Mouse (Mus musculus) left cerebral cortex, postnatal 4 days (tissue): ENCODE measurements around the gene Gm1673. TPM values are rescaled to one million over a fixed set of nuclear protein-coding genes. Genes with fewer than 3 reads are reported as not detected.

Experiments used
- DNase-seq: peaks from one replicate; pipeline ENCODE4 v3.0.0-alpha.2; 2022
- intact Hi-C: fragments of 180-260 bp; cut with DNase I; formaldehyde crosslinking; loops from one replicate; pipeline ENCODE4 v1.15.1; 2025
- total RNA-seq, 2 experiments: library from RNA; stranded (reverse); gene quantifications; 2 replicates each; pipeline ENCODE4 v1.2.3; 2021

Gene Gm1673
- total RNA-seq, 2 experiments from 2014 or later, result 238 to 239 TPM

- intact Hi-C loops, result loop anchor here (10.0 kb wide), 1 partner anchor 168 kb away; the partner anchor contains the start of genes Haus3 and Poln
- peak; percentile 77 for DNase-seq
Measured at GRCm38 (mm10) chr5:33997051-33997741, 14.0 kb downstream of the Gm1673 start.

GRCm38 (mm10) chr5:33997829-33998504, 14.7 kb downstream of the Gm1673 start:
- DNase-seq, result no peak
- intact Hi-C loops, result loop anchor here (10.0 kb wide), 1 partner anchor 167 kb away; the partner anchor contains the start of genes Haus3 and Poln

DNA sequence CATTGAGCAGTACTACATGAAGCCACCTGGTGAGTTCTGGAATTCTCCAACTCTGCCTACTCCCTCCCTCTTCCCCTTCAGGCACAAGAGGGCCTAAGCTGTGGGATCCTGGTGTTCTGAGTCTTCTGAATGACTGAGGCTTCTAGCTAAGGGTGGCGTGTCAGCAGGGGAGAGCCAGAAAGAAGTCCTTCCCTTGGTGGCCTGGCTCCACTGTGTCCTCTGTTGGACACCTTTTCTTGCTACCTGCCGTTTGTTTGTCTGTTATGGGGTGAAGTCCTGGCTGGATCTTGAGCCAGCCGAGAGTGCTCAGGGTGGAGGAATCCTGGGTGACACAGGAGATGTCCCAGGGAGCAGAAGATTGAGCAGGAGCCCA, 15.3 kb downstream of the Gm1673 start:
- intact Hi-C loops, result loop anchor here (10.0 kb wide), 1 partner anchor 166 kb away; the partner anchor contains the start of genes Haus3 and Poln

DNA sequence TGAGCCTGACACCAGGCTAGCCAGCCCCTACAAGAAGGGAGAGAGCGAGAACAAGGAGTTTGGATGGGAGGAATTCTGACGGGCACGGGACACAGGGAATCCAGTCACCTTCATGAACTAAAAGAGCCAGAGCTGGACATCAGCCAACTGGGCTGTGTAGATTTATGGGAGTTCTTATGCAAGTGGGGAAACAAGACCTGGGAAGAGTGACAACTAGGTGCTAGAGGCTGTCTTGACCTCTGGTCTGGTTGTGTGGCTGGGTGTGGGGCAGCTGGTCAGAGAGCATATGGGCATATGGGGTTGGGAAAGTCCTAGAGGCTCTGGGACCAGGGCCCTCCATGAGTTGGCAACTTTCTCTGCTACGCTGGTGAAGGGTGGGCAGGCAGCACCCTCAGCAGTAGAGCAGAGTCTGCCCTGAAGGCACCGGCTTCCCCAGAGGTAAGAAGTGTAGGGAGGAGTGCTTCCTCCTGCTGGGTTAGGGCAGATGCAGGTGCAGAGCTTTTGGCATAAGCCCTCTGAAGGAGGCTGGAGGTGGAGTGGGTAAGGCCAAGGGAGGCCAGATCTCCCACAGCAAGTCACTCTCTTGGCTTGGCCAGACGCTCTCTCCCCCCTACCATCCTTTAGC, 16.3 kb downstream of the Gm1673 start:
- no peak for DNase-seq
- intact Hi-C loops, result loop anchor here (10.0 kb wide), 1 partner anchor 165 kb away; the partner anchor contains the start of genes Haus3 and Poln

More for the DNA sequence above, 15.3 kb downstream of the Gm1673 start:
- no peak for DNase-seq

DNA sequence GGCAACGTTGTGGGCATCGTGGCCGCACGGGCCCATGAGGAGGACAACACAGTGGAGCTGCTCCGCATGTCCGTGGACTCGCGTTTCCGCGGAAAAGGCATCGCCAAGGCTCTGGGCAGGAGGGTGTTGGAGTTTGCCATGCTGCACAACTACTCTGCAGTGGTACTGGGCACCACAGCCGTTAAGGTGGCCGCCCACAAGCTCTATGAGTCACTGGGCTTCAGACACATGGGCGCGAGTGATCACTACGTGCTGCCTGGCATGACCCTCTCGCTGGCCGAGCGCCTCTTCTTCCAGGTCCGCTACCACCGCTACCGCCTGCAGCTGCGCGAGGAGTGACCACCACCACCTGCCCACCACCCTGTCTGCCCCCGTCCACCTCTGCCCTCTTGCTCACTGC, 17.6 kb downstream of the Gm1673 start:
- intact Hi-C loops, result no loop called here
- DNase-seq, result no peak

DNA sequence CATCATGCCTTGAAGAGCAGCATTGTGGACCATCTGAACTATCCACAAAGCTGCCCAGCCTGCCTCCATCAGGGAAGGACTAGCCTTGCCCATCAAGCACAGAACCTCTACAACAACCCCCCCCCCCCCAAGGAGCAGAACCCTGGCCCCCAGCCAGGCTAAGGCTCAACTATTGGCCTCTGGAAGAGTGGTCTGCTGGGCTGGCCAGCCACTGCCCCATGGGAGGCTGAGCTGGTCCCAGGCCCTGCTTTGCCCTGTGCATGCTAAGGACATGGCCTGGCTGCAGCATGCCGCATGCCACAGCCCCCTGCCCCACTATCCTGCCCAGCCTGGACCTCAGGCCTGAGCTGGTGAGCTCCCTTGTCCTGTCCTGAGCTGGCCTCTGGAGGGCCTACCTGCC, 18.2 kb downstream of the Gm1673 start:
- DNase-seq, result no peak
- intact Hi-C loops, result no loop called here

- DNase-seq, result no peak
- intact Hi-C loops, result no loop called here
Measured at GRCm38 (mm10) chr5:34002636-34003035, 19.4 kb downstream of the Gm1673 start.

DNA sequence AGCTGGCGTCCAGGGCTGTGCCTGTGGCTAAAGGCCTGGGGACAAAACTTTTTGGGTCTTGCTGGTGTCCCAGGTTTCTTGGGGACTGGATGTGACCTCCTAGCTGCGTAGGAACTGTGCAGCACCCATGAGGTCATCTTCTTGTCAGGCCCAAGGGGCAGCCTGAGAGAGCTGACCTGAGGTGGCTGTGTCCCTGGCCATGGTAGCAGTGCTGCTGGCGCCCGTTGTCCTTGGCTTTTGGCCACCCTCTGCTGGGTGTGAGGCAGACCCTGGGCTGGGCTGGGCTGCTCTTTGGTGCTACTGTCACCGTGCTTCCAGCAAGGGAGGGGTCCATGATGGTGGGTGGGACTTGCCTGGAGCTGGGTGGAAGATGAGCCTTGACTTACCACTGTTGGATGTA, 21.4 kb downstream of the Gm1673 start:
- no peak for DNase-seq
- intact Hi-C loops, result no loop called here

DNA sequence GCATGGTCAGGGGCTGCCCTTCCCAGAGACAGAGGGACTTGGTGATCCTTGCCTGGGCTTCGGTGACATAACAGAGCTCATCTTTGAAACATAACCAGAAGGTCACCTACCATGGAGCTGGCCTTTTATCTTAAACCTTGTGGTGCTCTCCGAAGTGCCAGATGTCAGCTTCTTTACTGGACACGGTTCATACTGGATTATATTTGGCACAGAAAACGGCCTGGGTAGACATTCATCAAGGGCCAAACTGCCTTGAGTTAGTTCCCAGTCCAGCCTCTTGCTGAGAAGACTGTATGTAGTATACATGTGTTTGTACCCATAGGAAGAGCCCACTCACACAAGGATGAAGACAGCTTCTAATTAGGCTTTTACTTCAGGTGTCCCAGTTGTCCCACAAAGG, 23.6 kb downstream of the Gm1673 start:
- intact Hi-C loops, result no loop called here
- DNase-seq, result no peak

DNA sequence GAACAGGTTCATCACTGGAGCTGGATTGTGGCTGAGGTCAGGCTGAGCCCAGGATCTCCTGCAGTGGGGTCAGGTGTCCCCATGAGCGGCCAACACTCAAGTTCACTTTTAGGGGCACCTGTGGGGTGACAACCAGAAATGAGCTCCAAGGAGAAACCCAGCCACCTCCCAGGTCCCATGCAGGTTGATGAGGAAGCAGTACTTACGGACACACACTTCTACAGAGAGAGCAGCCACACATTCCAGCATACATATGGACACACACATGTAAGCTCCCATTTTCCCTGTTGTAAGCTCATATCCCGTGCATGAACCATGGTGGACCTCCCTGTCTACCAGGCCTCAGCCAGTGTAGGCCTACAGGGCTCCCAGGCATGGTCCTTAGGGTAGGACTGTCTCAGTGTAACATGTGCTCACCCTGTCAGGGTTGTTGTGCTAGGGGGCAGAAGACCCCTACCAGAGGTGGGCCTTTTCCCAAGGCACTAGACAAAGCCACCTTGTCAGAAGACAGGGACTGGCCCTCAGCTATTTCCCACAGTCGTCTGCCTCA, 24.2 kb downstream of the Gm1673 start:
- intact Hi-C loops, result no loop called here

GRCm38 (mm10) chr5:34014652-34015051, 31.4 kb downstream of the Gm1673 start:
- intact Hi-C loops, result no loop called here
- no peak for DNase-seq

More for the DNA sequence above, 24.2 kb downstream of the Gm1673 start:
- DNase-seq, result no peak

DNA sequence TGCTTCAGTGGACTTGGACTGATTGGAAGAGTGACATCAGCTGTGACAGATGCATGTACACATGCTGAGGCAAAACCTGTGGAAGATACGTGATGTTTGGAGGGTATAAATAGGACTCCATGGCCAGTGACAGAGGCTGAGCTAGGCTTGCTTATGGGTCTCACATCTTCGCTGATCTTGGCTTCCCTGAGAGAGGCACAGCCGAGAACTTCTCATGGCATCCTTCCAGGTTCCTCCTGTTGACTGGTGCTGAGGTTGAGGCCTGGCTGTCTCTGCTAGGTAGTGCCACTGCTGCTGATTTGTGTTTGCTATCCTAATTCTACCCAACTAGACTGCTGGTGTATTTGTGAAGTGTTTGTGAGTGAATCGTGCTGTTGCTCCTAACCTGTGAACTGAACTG, 35.7 kb downstream of the Gm1673 start:
- intact Hi-C loops, result no loop called here

DNA sequence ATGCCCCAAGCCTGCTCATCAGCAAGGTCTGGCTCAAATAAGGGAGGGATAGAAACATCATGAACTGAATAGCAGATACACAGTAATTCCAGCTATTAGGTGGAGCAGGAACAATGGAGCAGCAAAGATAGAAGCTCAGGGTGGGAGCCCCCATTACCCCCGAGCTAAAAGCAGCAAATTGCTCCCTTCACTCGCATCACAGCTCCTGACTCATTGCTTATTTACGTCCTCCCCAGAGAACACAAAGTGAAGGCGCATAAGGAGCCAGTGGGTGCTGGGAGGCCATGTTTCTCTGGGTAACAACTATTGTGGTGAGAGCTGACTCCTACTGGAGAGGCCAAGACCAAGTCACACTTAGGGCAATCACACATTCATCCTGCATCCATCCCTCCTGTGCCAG, 46.9 kb downstream of the Gm1673 start:
- intact Hi-C loops, result no loop called here
- no peak for DNase-seq

More for the DNA sequence above, 35.7 kb downstream of the Gm1673 start:
- no peak for DNase-seq

- intact Hi-C loops, result no loop called here
- no peak for DNase-seq
Measured at GRCm38 (mm10) chr5:34031022-34031421, 47.8 kb downstream of the Gm1673 start.

- DNase-seq, result no peak
- intact Hi-C loops, result no loop called here
Measured at GRCm38 (mm10) chr5:34032520-34032919, 49.3 kb downstream of the Gm1673 start.

Other genes with a start within 250 kb of the Gm1673 start
- 100 to 1,000 TPM; 101 to 110 TPM for gene Letm1, start 200.6 kb upstream of the Gm1673 start, total RNA-seq
- gene Nsd2, start 162.7 kb upstream of the Gm1673 start, total RNA-seq, result 100 to 1,000 TPM; 223 to 230 TPM
- gene Nelfa, start 47.0 kb upstream of the Gm1673 start, total RNA-seq, result 10 to 100 TPM; 23.3 to 24.3 TPM
- 10 to 100 TPM; 40.4 to 41.3 TPM for gene Nat8l, start 12.6 kb downstream of the Gm1673 start, total RNA-seq
- gene Poln, start 186.0 kb downstream of the Gm1673 start, total RNA-seq, result 1 to 10 TPM in 1 of 2 experiments, under 1 TPM in 1; 0.68 to 1.7 TPM
- gene Haus3, start 186.1 kb downstream of the Gm1673 start, total RNA-seq, result 1 to 10 TPM; 5.8 to 7.4 TPM
- gene Mxd4, start 204.3 kb downstream of the Gm1673 start, total RNA-seq, result 10 to 100 TPM; 60.6 to 65.7 TPM